Mouse (Mus musculus) Patski (cell line): ENCODE measurements around the gene B3galt4. TPM values are rescaled to one million over a fixed set of nuclear protein-coding genes. Genes with fewer than 3 reads are reported as not detected.
"Not testable (repeated sequence)": the region's sequence is repeated elsewhere in the genome, so short reads cannot be mapped to it uniquely, and the experiment has no call there.

Experiments used
- ATAC-seq: fragments of 100-300 bp; one replicate; pipeline ENCODE4 v1.8.0; 2021
- CTCF ChIA-PET: fragments of 350-600 bp; sonication (Branson Sonifier 250); formaldehyde crosslinking; loops from one replicate; lab custom pipeline; 2022; ENCODE audit warnings: inconsistent platforms; lab: Charles Lee
- POLR2A ChIA-PET: fragments of 350-600 bp; sonication (Branson Sonifier 250); formaldehyde crosslinking; loops from one replicate; lab custom pipeline; 2022; ENCODE audit warnings: antibody characterized with exemption, inconsistent platforms; lab: Charles Lee
- DNase-seq: peaks from one replicate; pipeline ENCODE4 v3.0.0-alpha.2; 2011; ENCODE audit warnings: low read depth, low spot score
- H3K27me3 ChIP-seq: fragments of 371-371 bp; one replicate; pipeline ENCODE4 v1.5.1; 2021
- CTCF ChIP-seq: fragments of 100-300 bp; IDR thresholded peaks from one replicate; pipeline ENCODE4 v1.5.1; 2021
- in situ Hi-C: fragments of 300-500 bp; cut with MboI; formaldehyde crosslinking; loops from 3 replicates; pipeline ENCODE4 v1.11.1; 2018; ENCODE audit warnings: low pct_unique_long_range_greater_than_20kb, mixed read lengths
- polyA plus RNA-seq: library from polyadenylated mRNA; unstranded; gene quantifications from one replicate; pipeline ENCODE4 v1.2.3, GENCODE M21; 2021

Gene B3galt4
- polyA plus RNA-seq, 1 experiment from 2014 or later, result 2.8 TPM

- in situ Hi-C loops, DNase-seq, ATAC-seq, POLR2A ChIA-PET: not testable (repeated sequence)
- CTCF ChIA-PET, result interaction anchor here (0.9 to 6.2 kb wide), 5 partner anchors 10 to 23 kb away, joined by 3 to 37 read pairs (median 15); no protein-coding TSS in a partner anchor
- peak; percentile 79 for TF ChIP-seq CTCF
- peaks cover 25% of the 10 kb centered on the region for H3K27me3 ChIP-seq
Measured at GRCm38 (mm10) chr17:33982136-33982535, 30.8 kb upstream of the B3galt4 start.

GRCm38 (mm10) chr17:33981192-33981909, 30.1 kb upstream of the B3galt4 start:
- in situ Hi-C loops, POLR2A ChIA-PET, DNase-seq: not testable (repeated sequence)
- CTCF ChIA-PET, result interaction anchor here (1.1 to 6.2 kb wide), 5 partner anchors 9 to 12 kb away, joined by 3 to 37 read pairs (median 15); no protein-coding TSS in a partner anchor
- peaks cover 23% of the 10 kb centered on the region for H3K27me3 ChIP-seq
- peak; percentile 65 for ATAC-seq

GRCm38 (mm10) chr17:33980181-33981035, 29.1 kb upstream of the B3galt4 start:
- in situ Hi-C loops, result no loop called here

GRCm38 (mm10) chr17:33979512-33980050, 28.3 kb upstream of the B3galt4 start:
- H3K27me3 ChIP-seq, result peaks cover 18% of the 10 kb centered on the region
- ATAC-seq (no peak), DNase-seq (no peak)
- in situ Hi-C loops, result no loop called here
- TF ChIP-seq CTCF, result no peak
- CTCF ChIA-PET, result interaction anchor here (1.8 to 6.2 kb wide), 2 partner anchors 10 to 13 kb away, joined by 7 to 37 read pairs; no protein-coding TSS in a partner anchor
- POLR2A ChIA-PET, result no interaction called here

More at GRCm38 (mm10) chr17:33980181-33981035, 29.1 kb upstream of the B3galt4 start:
- H3K27me3 ChIP-seq, result peaks cover 18% of the 10 kb centered on the region
- ATAC-seq (no peak), DNase-seq (no peak)
- ChIA-PET POLR2A (no interaction called here), CTCF (interaction anchor here (1.1 to 6.2 kb wide), 3 partner anchors 8 to 12 kb away, joined by 3 to 37 read pairs (median 7); no protein-coding TSS in a partner anchor)
- TF ChIP-seq CTCF, result no peak

GRCm38 (mm10) chr17:33978631-33979031, 27.3 kb upstream of the B3galt4 start:
- in situ Hi-C loops, result no loop called here
- no peak for TF ChIP-seq CTCF
- DNase-seq (no peak), ATAC-seq (peak; percentile 69)
- ChIA-PET POLR2A (no interaction called here), CTCF (interaction anchor here (1.0 kb wide), 1 partner anchor 14 kb away, joined by 3 read pairs; no protein-coding TSS in a partner anchor)
- H3K27me3 ChIP-seq, result peaks cover 10% of the 10 kb centered on the region

- no peak for TF ChIP-seq CTCF
- DNase-seq, result no peak
- in situ Hi-C loops, result no loop called here
- ChIA-PET POLR2A (no interaction called here), CTCF (interaction anchor here (1.0 kb wide), 1 partner anchor 14 kb away, joined by 3 read pairs; no protein-coding TSS in a partner anchor)
- peaks cover 9% of the 10 kb centered on the region for H3K27me3 ChIP-seq
- ATAC-seq, result no peak
Measured at GRCm38 (mm10) chr17:33977861-33978557, 26.7 kb upstream of the B3galt4 start.

GRCm38 (mm10) chr17:33973572-33973971, 22.3 kb upstream of the B3galt4 start:
- ChIA-PET CTCF (interaction anchor here (1.1 to 2.6 kb wide), 3 partner anchors 9 to 35 kb away, joined by 3 to 15 read pairs (median 7); no protein-coding TSS in a partner anchor), POLR2A (interaction anchor here (1.1 kb wide), 1 partner anchor 30 kb away, joined by 3 read pairs; no protein-coding TSS in a partner anchor)
- ATAC-seq, result no peak
- TF ChIP-seq CTCF, result no peak
- in situ Hi-C loops, result loop anchor here (5.0 kb wide), 1 partner anchor 1299 kb away; no protein-coding TSS in a partner anchor
- peaks cover 9% of the 10 kb centered on the region for H3K27me3 ChIP-seq
- DNase-seq, result no peak

- peaks cover 2% of the 10 kb centered on the region for H3K27me3 ChIP-seq
- no peak for TF ChIP-seq CTCF
- ChIA-PET CTCF (interaction anchor here (0.9 to 2.6 kb wide), 5 partner anchors 8 to 82 kb away, joined by 3 to 15 read pairs (median 3); no protein-coding TSS in a partner anchor), POLR2A (interaction anchor here (1.1 to 1.2 kb wide), 2 partner anchors 16 to 31 kb away, joined by 3 read pairs; partner anchors contain the start of gene Rps18)
- no peak for DNase-seq
- no peak for ATAC-seq
- in situ Hi-C loops, result loop anchor here (5.0 kb wide), 1 partner anchor 1300 kb away; no protein-coding TSS in a partner anchor
Measured at GRCm38 (mm10) chr17:33972691-33973090, 21.4 kb upstream of the B3galt4 start.

- ChIA-PET POLR2A (no interaction called here), CTCF (interaction anchor here (1.2 to 3.2 kb wide), 4 partner anchors 13 to 34 kb away, joined by 3 to 37 read pairs (median 6); no protein-coding TSS in a partner anchor)
- ATAC-seq, result no peak
- DNase-seq, result no peak
- no peaks in the 10 kb centered on the region for H3K27me3 ChIP-seq
- no peak for TF ChIP-seq CTCF
- in situ Hi-C loops, result loop anchor here (5.0 to 10.0 kb wide), 2 partner anchors 33 to 1335 kb away; partner anchors contain the start of gene H2-K1
Measured at GRCm38 (mm10) chr17:33969394-33969793, 18.1 kb upstream of the B3galt4 start.
